Mouse (Mus musculus) left cerebral cortex, adult 2 months (tissue): Measurements from ENCODE around the gene Rfwd3. TPM values are rescaled to one million over a fixed set of nuclear protein-coding genes. Genes with fewer than 3 reads are reported as not detected.
A peak's percentile ranks its signal among the peaks of the same experiment; 100 is the strongest.
"Not testable (repeated sequence)": the region's sequence is repeated elsewhere in the genome, so short reads cannot be mapped to it uniquely, and the experiment has no call there.

Source experiments
- DNase-seq, 2 experiments: peaks; one replicate each; pipeline ENCODE4 v3.0.0; 2021 to 2022; ENCODE audit warnings: low spot score in 2 of 2, mixed read lengths in 1 of 2; ENCODE audit errors: extremely low spot score in 1 of 2
- H3K27ac ChIP-seq: fragments of 200-600 bp; 2 replicates; pipeline ENCODE4 v1.8.1; 2022
- H3K4me3 ChIP-seq: fragments of 200-600 bp; 2 replicates; pipeline ENCODE4 v1.8.1; 2022
- CTCF ChIP-seq: fragments of 200-600 bp; IDR thresholded peaks from 2 replicates; pipeline ENCODE4 v1.8.1; 2022; ENCODE audit warnings: antibody characterized with exemption, mild to moderate bottlenecking, moderate library complexity
- intact Hi-C: fragments of 180-260 bp; cut with DNase I; formaldehyde crosslinking; loops from one replicate; pipeline ENCODE4 v1.15.1; 2025
- total RNA-seq, 2 experiments: library from RNA; stranded (reverse); gene quantifications; 2 replicates each; pipeline ENCODE4 v1.2.3; 2021

Rfwd3 gene
- total RNA-seq, 2 experiments from 2014 or later = 19.6 to 19.9 TPM

GRCm38 (mm10) chr8:111305031-111305730 is 5.2 kb upstream of the Rfwd3 start:
- no peak for TF ChIP-seq CTCF
- intact Hi-C loops = no loop called here
- H3K27ac ChIP-seq = peak overlapping the region; percentile 19; the same call in 1 of the 2 replicates
- H3K4me3 ChIP-seq = no peak overlapping the region
- peak in 1 of 2 experiments; percentile 11 for DNase-seq

- DNase-seq = no peak
- no peak overlapping the region for H3K27ac ChIP-seq
- intact Hi-C loops = no loop called here
- no peak overlapping the region for H3K4me3 ChIP-seq
- no peak for TF ChIP-seq CTCF
Measured at GRCm38 (mm10) chr8:111304359-111304758, 4.3 kb upstream of the Rfwd3 start.

GRCm38 (mm10) chr8:111303076-111303803 is 3.2 kb upstream of the Rfwd3 start:
- H3K27ac ChIP-seq, DNase-seq, intact Hi-C loops, H3K4me3 ChIP-seq: not testable (repeated sequence)

- Histone ChIP-seq H3K4me3 (no peak overlapping the region), H3K27ac (no peak overlapping the region)
- intact Hi-C loops = no loop called here
- TF ChIP-seq CTCF = peak; percentile 32
- no peak for DNase-seq
Measured at GRCm38 (mm10) chr8:111300597-111301546, 850 bp upstream of the Rfwd3 start.

- DNase-seq = peak; percentile 24 to 31
- Histone ChIP-seq H3K27ac (peak overlapping the region; percentile 80), H3K4me3 (peak overlapping the region; percentile 100)
- intact Hi-C loops = loop anchor here (1.0 kb wide), 1 partner anchor 40 kb away; the partner anchor contains the start of gene Glg1
- no peak for TF ChIP-seq CTCF
Measured at GRCm38 (mm10) chr8:111299363-111299820, 630 bp downstream of the Rfwd3 start.

GRCm38 (mm10) chr8:111298011-111298410 is 2.0 kb downstream of the Rfwd3 start:
- no peak for DNase-seq
- intact Hi-C loops = no loop called here
- Histone ChIP-seq H3K4me3 (no peak overlapping the region), H3K27ac (no peak overlapping the region)
- TF ChIP-seq CTCF = no peak

GRCm38 (mm10) chr8:111291733-111292132 is 8.3 kb downstream of the Rfwd3 start:
- no peak for DNase-seq
- intact Hi-C loops = no loop called here
- Histone ChIP-seq H3K4me3 (no peak overlapping the region), H3K27ac (no peak overlapping the region)
- TF ChIP-seq CTCF = no peak

GRCm38 (mm10) chr8:111290586-111290985 is 9.4 kb downstream of the Rfwd3 start:
- intact Hi-C loops = no loop called here
- TF ChIP-seq CTCF = no peak
- Histone ChIP-seq H3K4me3 (no peak overlapping the region), H3K27ac (no peak overlapping the region)
- no peak for DNase-seq

GRCm38 (mm10) chr8:111285603-111286002 is 14.4 kb downstream of the Rfwd3 start:
- no peak overlapping the region for H3K27ac ChIP-seq
- DNase-seq = no peak
- no peak overlapping the region for H3K4me3 ChIP-seq
- no peak for TF ChIP-seq CTCF
- intact Hi-C loops = no loop called here

- Histone ChIP-seq H3K4me3 (no peak overlapping the region), H3K27ac (no peak overlapping the region)
- no peak for TF ChIP-seq CTCF
- DNase-seq = no peak
- intact Hi-C loops = no loop called here
Measured at GRCm38 (mm10) chr8:111282093-111282492, 17.9 kb downstream of the Rfwd3 start.

GRCm38 (mm10) chr8:111268277-111268676 is 31.7 kb downstream of the Rfwd3 start:
- intact Hi-C loops = no loop called here
- peak; percentile 41 for TF ChIP-seq CTCF
- no peak overlapping the region for H3K4me3 ChIP-seq
- DNase-seq = no peak
- H3K27ac ChIP-seq = no peak overlapping the region

GRCm38 (mm10) chr8:111266161-111266560 is 33.9 kb downstream of the Rfwd3 start:
- DNase-seq, H3K4me3 ChIP-seq, intact Hi-C loops, H3K27ac ChIP-seq: not testable (repeated sequence)
